17 mouse cellular contexts compared by ENCODE assay signal in genomic region chr7:99953442-99954098, GRCm38 (mm10). TPM values are rescaled to one million over a fixed set of nuclear protein-coding genes. Genes with fewer than 3 reads are reported as not detected.
DNase-seq lines count a peak whose midpoint lies in the region; TF ChIP-seq lines count a peak whose summit lies in the region.
"Had no signal": no experiment of that assay in that cellular context is flagged by ENCODE, and none has a peak within 500 bp of the region (broad histone marks: within the 10 kb centered on the region; RNA-seq: fewer than 3 reads in every experiment).

No protein-coding gene starts in this region.

- peak; percentile 57 to 68 for DNase-seq in layer of hippocampus, adult 8-10 months (ENCODE audit: low spot score in 2 of 2)
- no peak for DNase-seq in layer of hippocampus, postnatal 14 days (ENCODE audit: low spot score in 2 of 2)
- DNase-seq in left cerebral cortex, adult 9 months (ENCODE audit: low spot score in 2 of 2) = peak; percentile 85
- DNase-seq in right cerebral cortex, postnatal 36 days (ENCODE audit: low spot score in 2 of 2) = peak; percentile 85 to 90
- DNase-seq in kidney, adult 18-20 months = no peak
- no peak for DNase-seq in embryo, embryonic 10.5 days (ENCODE audit: low spot score)
- DNase-seq in ovary, postnatal 14 days (ENCODE audit: low spot score) = no peak
- DNase-seq: heart, adult 2 months; kidney, postnatal 14 days had no signal

- no peak for TF ChIP-seq CTCF in cortical plate, adult 2 months (IDR thresholded peaks at IDR 0.05; ENCODE audit: extremely low read depth, insufficient read depth, low read length)

- H3K4me3 ChIP-seq in cortical plate, adult 2 months (ENCODE audit: insufficient read depth, low read length) = no peak overlapping the region
- H3K4me3 ChIP-seq: embryonic facial prominence, embryonic 10.5 days; heart, adult 2 months; hindbrain, embryonic 13.5 days; megakaryocyte, embryonic 14.5 days; neural tube, embryonic 13.5 days had no signal

- peaks cover 7% of the 10 kb centered on the region for H3K4me1 ChIP-seq in cortical plate, adult 2 months (ENCODE audit: control insufficient read depth, insufficient read depth, low read length)
- H3K4me1 ChIP-seq: embryonic facial prominence, embryonic 10.5 days had no signal

- TF ChIP-seq POLR2A in cortical plate, adult 2 months (IDR thresholded peaks at IDR 0.05; ENCODE audit: extremely low read depth, insufficient read depth, low read length) = peak; percentile 15; the same call in 1 of the 2 replicates

- H3K27ac ChIP-seq in cortical plate, adult 2 months (ENCODE audit: insufficient read depth, low read length) = no peak overlapping the region
- H3K27ac ChIP-seq: embryonic facial prominence, embryonic 10.5 days; heart, adult 2 months; hindbrain, embryonic 13.5 days; neural tube, embryonic 13.5 days had no signal

RNA-seq across cellular contexts. Expression of gene Rnf169, which starts 26.7 kb away (rescaled TPM):
- 10 to 100 TPM; 27.7 to 34.0 (median 29.0) TPM for total RNA-seq in layer of hippocampus, adult 8-10 months (2022)
- total RNA-seq in layer of hippocampus, postnatal 14 days (2021) = 10 to 100 TPM; 20.9 to 22.6 TPM
- 23.7 TPM in 2 replicates for polyA plus RNA-seq in cortical plate, adult 2 months (2012; rRNA removed)

RNA-seq across cellular contexts. Expression of gene Chrdl2, which starts 52.4 kb away (rescaled TPM):
- under 1 TPM in 2 of 4 experiments, not detected in 2; 0.58 to 0.66 TPM for total RNA-seq in layer of hippocampus, adult 8-10 months (2022)
- under 1 TPM in 1 of 2 experiments, not detected in 1; 0.29 TPM for total RNA-seq in layer of hippocampus, postnatal 14 days (2021)
- 0.61 and 0.68 TPM in 2 replicates for polyA plus RNA-seq in cortical plate, adult 2 months (2012; rRNA removed)
- total RNA-seq: CH12.LX had no signal
- polyA plus RNA-seq: forebrain, embryonic 14.5 days; liver, embryonic 16.5 days had no signal

Comparison
In these comparisons a context has a peak if more than half of its experiments do, and no peak if none do; other contexts are left out.
1. DNase-seq: peak in layer of hippocampus, adult 8-10 months (2 of 2), left cerebral cortex, adult 9 months (2 of 2) and right cerebral cortex, postnatal 36 days (2 of 2); none in layer of hippocampus, postnatal 14 days (0 of 2), kidney, adult 18-20 months (single experiment), embryo, embryonic 10.5 days (single experiment) and ovary, postnatal 14 days (single experiment).